Mouse (Mus musculus) ES-Bruce4 (cell line): Measurements from ENCODE around the gene Flt3. TPM values are rescaled to one million over a fixed set of nuclear protein-coding genes. Genes with fewer than 3 reads are reported as not detected.

Source experiments
- H3K27ac ChIP-seq: 2 replicates; pipeline ENCODE4 v1.5.1; 2012; ENCODE audit warnings: low read length, inconsistent platforms; ENCODE audit not compliant: insufficient read depth
- H3K27me3 ChIP-seq: 2 replicates; pipeline ENCODE4 v1.6.1; 2012; ENCODE audit warnings: mild to moderate bottlenecking, low read length, inconsistent platforms; ENCODE audit not compliant: control insufficient read depth, poor library complexity, insufficient read depth, severe bottlenecking
- H3K36me3 ChIP-seq: 2 replicates; pipeline ENCODE4 v1.6.1; 2012; ENCODE audit warnings: inconsistent platforms, mild to moderate bottlenecking, low read length, moderate library complexity; ENCODE audit not compliant: control insufficient read depth, poor library complexity, insufficient read depth, severe bottlenecking
- H3K4me1 ChIP-seq: one replicate; pipeline ENCODE4 v1.8.1; 2011; ENCODE audit warnings: low read length; ENCODE audit not compliant: control insufficient read depth, insufficient read depth
- H3K4me3 ChIP-seq: 2 replicates; pipeline ENCODE4 v1.5.1; 2011; ENCODE audit warnings: low read depth, mild to moderate bottlenecking, low read length
- H3K9ac ChIP-seq: 2 replicates; pipeline ENCODE4 v1.6.1; 2012; ENCODE audit warnings: low read depth, mild to moderate bottlenecking, inconsistent platforms; ENCODE audit not compliant: poor library complexity, severe bottlenecking
- H3K9me3 ChIP-seq: replicated peaks from 2 replicates; pipeline ENCODE4 v1.6.1; 2012; ENCODE audit warnings: mild to moderate bottlenecking, low read length, inconsistent platforms; ENCODE audit not compliant: control insufficient read depth, poor library complexity, insufficient read depth, severe bottlenecking
- CTCF ChIP-seq: IDR thresholded peaks from one replicate; pipeline ENCODE4 v1.8.1; 2011; ENCODE audit warnings: low read depth, low read length
- EP300 ChIP-seq: IDR thresholded peaks from 2 replicates; pipeline ENCODE4 v1.6.1; 2011; ENCODE audit warnings: low read depth, low read length; ENCODE audit not compliant: insufficient read depth
- POLR2A ChIP-seq: IDR thresholded peaks from one replicate; pipeline ENCODE4 v1.8.1; 2011; ENCODE audit warnings: low read length; ENCODE audit not compliant: insufficient read depth
- polyA plus RNA-seq: library from polyadenylated mRNA; stranded (reverse); fragments of >200 nt; gene quantifications from 2 replicates; pipeline ENCODE4 v1.2.4, GENCODE M21; 2011; ENCODE audit warnings: low read depth; ENCODE audit not compliant: missing spikeins, insufficient read depth, insufficient read length

Flt3 gene
- polyA plus RNA-seq, 1 experiment, result 0.21 TPM

- Histone ChIP-seq H3K4me3 (no peak overlapping the region), H3K9me3 (no peaks in the 10 kb centered on the region), H3K9ac (0 out of 2 replicates have a peak overlapping the region, but pooled peaks have one; percentile 18), H3K27me3 (no peaks in the 10 kb centered on the region), H3K4me1 (no peaks in the 10 kb centered on the region), H3K36me3 (no peaks in the 10 kb centered on the region), H3K27ac (no peak overlapping the region)
- TF ChIP-seq CTCF, result peak; percentile 24
- no peak for TF ChIP-seq POLR2A
- TF ChIP-seq EP300, result no peak
These were observed 108.4 kb downstream of the Flt3 start for GRCm38 (mm10) chr5:147291764-147292505.

- TF ChIP-seq EP300 (no peak), CTCF (peak; percentile 35)
- Histone ChIP-seq H3K9me3 (no peaks in the 10 kb centered on the region), H3K4me1 (no peaks in the 10 kb centered on the region), H3K27me3 (peaks cover 4% of the 10 kb centered on the region), H3K27ac (no peak overlapping the region), H3K36me3 (no peaks in the 10 kb centered on the region), H3K4me3 (no peak overlapping the region), H3K9ac (no peak overlapping the region)
These were observed 115.9 kb downstream of the Flt3 start for GRCm38 (mm10) chr5:147284365-147284764.

Other genes starting within 250 kb of the Flt3 start
- gene Gsx1, start 211.8 kb downstream of the Flt3 start, polyA plus RNA-seq, result not detected in 2 replicates
- gene Pdx1, start 130.5 kb downstream of the Flt3 start, polyA plus RNA-seq, result not detected in 2 replicates
- gene Cdx2, start 93.2 kb downstream of the Flt3 start, polyA plus RNA-seq, result 0.70 and 1.1 TPM in 2 replicates
- gene Urad, start 78.0 kb downstream of the Flt3 start, polyA plus RNA-seq, result not detected in 2 replicates
- 111 and 114 TPM in 2 replicates for gene Pan3, start 29.7 kb upstream of the Flt3 start, polyA plus RNA-seq